Mouse (Mus musculus) embryonic stem cell, embryonic (primary cell): ENCODE measurements around the gene Dst.

ENCODE experiments used
- CTCF ChIA-PET, 4 experiments: fragments of 300-600 bp in 2 of 4; fragments of 350-600 bp in 2 of 4; sonication (Branson Sonifier 250); formaldehyde crosslinking; loops; one replicate each; lab custom pipeline; 2022; ENCODE audit warnings: inconsistent platforms in 2 of 4; lab: Charles Lee
- POLR2A ChIA-PET, 4 experiments: fragments of 300-600 bp in 2 of 4; fragments of 350-600 bp in 2 of 4; sonication (Branson Sonifier 250); formaldehyde crosslinking; loops; one replicate each; lab custom pipeline; 2022; ENCODE audit warnings: antibody characterized with exemption in 4 of 4, inconsistent platforms in 1 of 4; lab: Charles Lee

Dst gene

DNA sequence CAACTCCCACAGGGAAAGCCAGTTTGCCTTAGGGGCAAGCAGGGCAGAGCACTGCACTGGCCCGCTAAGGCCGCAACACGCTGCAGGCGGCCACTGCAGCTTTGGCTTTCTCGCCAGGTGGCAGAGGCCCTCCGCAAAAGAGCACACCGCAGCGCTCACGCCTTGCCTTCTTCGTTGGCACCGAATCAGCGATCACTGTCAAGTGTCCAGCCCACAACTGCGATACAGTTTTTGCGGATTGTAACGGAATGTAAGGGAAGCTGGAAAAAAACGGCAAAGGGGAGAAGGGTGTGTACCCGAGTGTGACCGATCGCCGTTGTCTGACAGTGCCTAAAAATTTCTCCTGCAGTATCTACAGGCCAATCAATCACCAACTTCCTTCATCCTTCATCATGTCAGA, 1.1 kb upstream of the Dst start:
- POLR2A ChIA-PET, result interaction anchor here (0.7 to 9.2 kb wide), 30 partner anchors 9 to 285 kb away, joined by 3 to 84 read pairs (median 5); no protein-coding TSS in a partner anchor
- CTCF ChIA-PET, result interaction anchor here in 2 of 4 experiments (0.6 to 2.4 kb wide), 7 partner anchors 8 to 235 kb away, joined by 3 to 10 read pairs (median 3); no protein-coding TSS in a partner anchor

DNA sequence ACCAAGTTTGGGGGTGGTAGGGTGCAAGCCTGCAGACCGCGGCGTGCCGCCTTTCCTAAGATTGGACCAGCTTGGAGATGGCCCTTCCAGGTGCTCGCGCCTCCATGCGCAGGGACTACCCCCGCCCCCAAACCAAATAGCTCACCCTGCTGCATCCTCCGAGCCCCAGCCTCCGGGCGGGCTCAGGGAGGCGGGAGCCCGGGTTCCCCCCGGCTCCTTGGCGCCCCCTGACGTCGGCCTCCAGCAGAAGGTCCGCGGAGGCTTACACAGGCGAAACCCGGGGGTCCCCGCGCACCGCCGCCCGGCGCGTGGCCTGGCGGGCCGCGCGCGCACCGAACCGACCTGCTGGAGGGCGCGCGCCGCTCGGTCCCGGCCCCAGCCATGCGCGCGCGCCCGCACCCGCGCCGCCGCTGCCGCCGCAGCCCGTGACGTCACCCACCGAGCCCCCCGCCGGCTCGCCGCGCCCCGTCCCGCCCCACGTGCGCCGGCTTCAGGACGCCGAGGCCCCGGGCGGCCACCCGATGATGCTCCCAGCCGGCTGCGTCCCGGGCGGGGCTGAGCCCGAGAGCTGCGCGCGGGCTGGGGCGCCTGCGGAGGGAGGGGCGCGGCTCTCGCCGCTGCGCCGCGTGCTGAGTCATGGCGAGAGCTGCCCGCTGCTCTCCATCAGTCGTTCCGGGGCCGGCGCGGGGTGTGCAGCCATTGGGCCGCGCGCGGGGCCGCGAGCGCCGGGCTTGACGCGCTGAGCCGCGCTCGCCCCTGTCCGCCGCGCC, 419 bp upstream of the Dst start, which contains the start of gene Bend6:
Gene Bend6 (minus strand): TSS at position 396 of the 770 bp plus-strand sequence.
- POLR2A ChIA-PET, result interaction anchor here (0.6 to 9.2 kb wide), 43 partner anchors 7 to 286 kb away, joined by 3 to 84 read pairs (median 4); partner anchors contain the start of gene Zfp451 (in 1 of the 4)
- CTCF ChIA-PET, result interaction anchor here in 2 of 4 experiments (1.0 to 2.4 kb wide), 7 partner anchors 9 to 57 kb away, joined by 3 to 10 read pairs (median 4); no protein-coding TSS in a partner anchor

DNA sequence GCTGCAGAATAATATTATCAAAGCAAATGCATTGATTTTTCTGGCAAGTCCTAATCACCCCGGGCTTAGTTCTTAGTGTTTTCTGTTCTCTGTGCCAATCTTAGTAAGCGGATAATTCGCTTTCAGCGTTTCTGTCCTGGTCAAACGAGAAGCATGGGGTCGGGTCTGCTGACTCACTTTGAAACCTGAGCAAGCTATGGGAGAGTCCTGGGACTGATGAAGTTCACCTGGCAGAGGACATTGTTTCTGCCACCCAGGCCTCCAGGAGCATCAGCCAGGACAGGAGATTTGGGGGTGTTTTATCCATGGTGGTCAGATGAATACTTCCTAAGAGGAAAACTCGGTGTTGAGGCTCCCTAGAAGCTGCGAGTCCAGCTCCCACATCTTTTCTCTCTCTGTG, 3.6 kb downstream of the Dst start:
- ChIA-PET POLR2A (interaction anchor here in 2 of 4 experiments (0.6 to 9.2 kb wide), 8 partner anchors 8 to 143 kb away, joined by 3 to 84 read pairs (median 4); no protein-coding TSS in a partner anchor), CTCF (no interaction called here)

DNA sequence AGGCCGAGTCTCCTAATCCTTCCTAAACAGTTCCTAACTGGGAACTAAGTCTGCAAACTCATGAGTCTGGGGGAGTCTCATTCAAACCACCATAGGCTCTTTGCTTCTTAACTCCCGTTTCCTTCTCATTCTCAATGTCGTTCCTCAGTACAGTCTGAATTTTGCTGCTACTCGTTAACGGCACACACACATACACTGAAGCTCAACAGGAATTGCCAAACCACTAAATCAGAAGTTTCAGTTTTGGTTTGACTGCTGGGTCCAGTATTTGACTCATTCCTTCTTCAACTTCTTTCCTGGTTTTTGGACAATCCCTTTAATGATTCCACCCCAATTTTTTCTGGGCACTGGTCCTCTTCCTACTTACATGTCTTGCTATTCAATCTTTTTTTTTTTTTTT, 8.5 kb downstream of the Dst start:
- ChIA-PET CTCF (no interaction called here), POLR2A (interaction anchor here in 3 of 4 experiments (0.5 to 4.0 kb wide), 7 partner anchors 8 to 291 kb away, joined by 3 to 18 read pairs (median 4); partner anchors contain the start of genes Bend6 (in 1 of the 3) and Dst (in 1 of the 3))

DNA sequence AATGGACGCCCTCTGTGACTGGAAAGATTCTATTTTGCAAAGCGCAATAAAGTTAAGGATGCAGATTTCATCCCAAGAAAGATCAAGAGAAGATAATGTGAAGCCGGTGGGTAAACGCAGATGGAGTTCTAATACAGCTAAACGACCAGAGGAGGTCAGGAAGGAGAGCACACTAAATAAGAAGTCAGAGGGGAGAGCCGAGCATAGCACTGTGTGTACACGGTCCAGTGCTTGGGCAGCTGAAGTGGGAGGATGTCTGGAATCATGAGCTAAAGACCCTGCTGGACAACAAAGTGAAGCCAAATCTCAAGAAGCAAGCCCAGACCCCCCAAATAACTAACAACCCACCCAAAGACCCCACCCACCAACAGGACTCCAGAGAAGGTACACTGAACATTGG, 14.9 kb downstream of the Dst start:
- POLR2A ChIA-PET, result interaction anchor here in 1 of 4 experiments (0.7 to 1.2 kb wide), 2 partner anchors 8 to 162 kb away, joined by 3 to 5 read pairs; no protein-coding TSS in a partner anchor
- CTCF ChIA-PET, result interaction anchor here in 1 of 4 experiments (0.6 kb wide), 1 partner anchor 55 kb away, joined by 3 read pairs; no protein-coding TSS in a partner anchor

DNA sequence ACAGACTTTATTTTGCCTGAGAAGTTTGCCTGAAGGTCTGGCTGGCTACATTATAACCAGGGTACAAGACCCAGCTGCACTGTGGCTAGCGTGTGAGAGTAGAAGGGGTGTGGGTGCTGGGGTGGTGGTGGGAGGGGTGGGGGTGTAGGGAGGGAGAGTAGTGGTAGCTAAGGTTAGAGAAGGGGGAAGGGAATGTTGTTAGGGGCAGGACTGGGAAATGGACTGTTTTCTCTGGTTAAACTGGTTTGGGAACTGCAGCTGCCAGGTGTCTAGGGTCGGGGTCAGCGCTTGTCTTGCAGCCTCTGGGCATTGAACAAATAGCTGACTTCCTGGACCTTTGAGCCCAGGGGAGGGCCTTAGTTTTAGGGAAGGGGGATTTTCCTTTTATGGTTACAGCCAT, 17.3 kb downstream of the Dst start:
- ChIA-PET CTCF (interaction anchor here in 2 of 4 experiments (0.8 to 1.4 kb wide), 2 partner anchors 18 to 250 kb away, joined by 3 to 4 read pairs; no protein-coding TSS in a partner anchor), POLR2A (interaction anchor here in 3 of 4 experiments (0.6 to 8.1 kb wide), 11 partner anchors 9 to 674 kb away, joined by 3 to 84 read pairs (median 5); partner anchors contain the start of genes Bend6 (in 2 of the 3) and Dst (in 2 of the 3))

DNA sequence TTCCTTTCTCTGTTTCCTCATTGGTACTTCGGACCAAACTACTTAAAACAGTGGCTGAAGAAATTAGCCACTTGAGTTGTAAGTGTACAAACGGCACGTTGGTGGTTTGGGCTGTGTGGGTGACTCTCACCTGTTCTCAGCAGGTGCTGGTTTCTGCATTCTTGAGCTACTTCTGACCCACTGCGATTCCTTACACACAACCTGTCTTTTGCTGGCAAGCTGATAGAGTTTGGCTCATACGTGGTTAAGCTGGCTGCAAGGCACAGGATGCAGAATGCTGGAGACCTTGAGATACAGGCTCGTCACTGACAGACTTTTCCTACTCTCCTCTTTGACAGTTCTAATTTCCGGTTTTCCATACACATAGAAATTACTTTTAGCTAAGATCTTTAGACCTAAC, 19.4 kb downstream of the Dst start:
- CTCF ChIA-PET, result interaction anchor here in 1 of 4 experiments (1.2 kb wide), 1 partner anchor 20 kb away, joined by 4 read pairs; the partner anchor contains the start of genes Bend6 and Dst

DNA sequence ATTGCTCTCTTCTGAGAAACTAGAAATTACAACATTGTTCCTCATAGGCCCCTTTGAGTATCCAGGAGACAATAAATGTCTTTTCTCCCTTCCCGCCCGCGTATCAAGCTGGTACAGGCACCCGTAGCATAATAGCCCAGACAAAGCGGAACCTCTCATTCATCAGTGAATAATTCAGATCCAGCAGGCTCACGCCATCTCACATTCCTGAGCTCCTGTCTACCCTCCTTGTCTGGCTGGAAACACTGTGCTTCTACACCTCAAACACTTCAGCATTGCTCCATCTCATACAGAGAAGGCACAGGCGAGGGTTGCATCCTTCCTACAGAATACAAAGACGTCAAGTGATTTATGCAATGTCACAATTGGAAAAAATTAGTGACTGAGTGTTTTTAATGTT, 23.8 kb downstream of the Dst start:
- ChIA-PET CTCF (interaction anchor here in 1 of 4 experiments (0.6 kb wide), 1 partner anchor 41 kb away, joined by 5 read pairs; no protein-coding TSS in a partner anchor), POLR2A (interaction anchor here (0.6 to 8.1 kb wide), 9 partner anchors 9 to 271 kb away, joined by 3 to 84 read pairs (median 9); partner anchors contain the start of genes Bend6 (in 2 of the 4) and Dst (in 2 of the 4))

More for the DNA sequence above, 19.4 kb downstream of the Dst start:
- POLR2A ChIA-PET, result interaction anchor here in 3 of 4 experiments (0.8 to 8.1 kb wide), 21 partner anchors 9 to 113 kb away, joined by 3 to 84 read pairs (median 8); partner anchors contain the start of genes Bend6 (in 2 of the 3), Dst (in 1 of the 3) and Zfp451 (in 1 of the 3)

DNA sequence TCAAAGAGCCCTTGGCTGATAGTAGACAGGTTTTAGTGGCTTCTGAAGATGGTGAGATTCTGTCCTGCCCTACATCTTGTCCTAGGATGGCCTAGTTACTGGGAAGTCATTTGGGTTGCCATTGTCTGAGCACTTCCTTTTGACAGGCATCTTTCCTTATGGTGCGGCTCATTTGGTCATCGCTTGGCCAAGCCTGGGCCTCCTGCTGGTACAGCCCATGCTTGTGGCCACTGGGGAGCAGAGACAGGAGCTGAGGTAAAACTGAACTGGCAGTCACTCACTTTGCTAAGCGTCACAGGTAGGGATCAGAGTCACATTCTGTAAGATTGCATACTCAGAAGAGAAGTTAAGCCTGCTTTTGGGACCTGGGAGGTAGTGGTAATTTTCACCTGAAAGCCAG, 24.2 kb downstream of the Dst start:
- CTCF ChIA-PET, result no interaction called here
- POLR2A ChIA-PET, result interaction anchor here in 2 of 4 experiments (0.5 to 8.1 kb wide), 7 partner anchors 9 to 39 kb away, joined by 3 to 84 read pairs (median 13); partner anchors contain the start of genes Bend6 (in 1 of the 2) and Dst (in 1 of the 2)

DNA sequence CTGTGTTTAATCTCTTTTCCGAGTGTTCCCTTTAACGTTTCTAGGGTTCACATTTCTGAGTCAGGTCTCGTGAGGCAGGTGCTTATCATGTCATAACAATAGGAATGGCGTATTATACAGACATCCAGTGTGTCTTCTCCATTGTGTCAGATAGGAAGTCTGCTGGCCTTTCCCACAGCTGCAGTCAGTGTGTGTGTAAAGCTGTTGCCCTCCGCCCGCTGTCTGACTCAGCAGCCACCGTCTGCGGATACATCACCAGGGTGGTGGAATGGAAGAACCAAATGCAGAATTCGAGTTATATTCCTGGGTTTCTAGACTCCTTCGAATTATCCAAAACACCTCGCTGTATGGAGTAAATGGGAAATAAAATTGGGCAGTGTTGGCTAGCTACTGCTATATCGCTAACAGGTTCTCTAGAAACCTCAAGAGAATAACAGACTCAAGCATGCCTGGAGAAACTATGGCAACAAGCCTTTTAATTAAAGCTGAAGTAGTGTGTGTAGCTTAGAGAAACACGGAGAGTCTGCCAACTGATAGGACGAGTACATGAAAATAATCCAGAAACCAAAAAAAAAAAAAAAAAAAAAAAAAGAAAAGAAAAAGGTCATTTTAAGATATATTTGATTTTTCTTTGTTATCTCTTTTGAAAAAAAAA, 24.9 kb downstream of the Dst start:
- ChIA-PET POLR2A (interaction anchor here in 2 of 4 experiments (0.5 to 1.4 kb wide), 7 partner anchors 12 to 91 kb away, joined by 3 to 5 read pairs (median 3); partner anchors contain the start of gene Bend6 (in 1 of the 2)), CTCF (interaction anchor here in 1 of 4 experiments (0.7 kb wide), 1 partner anchor 28 kb away, joined by 6 read pairs; no protein-coding TSS in a partner anchor)

DNA sequence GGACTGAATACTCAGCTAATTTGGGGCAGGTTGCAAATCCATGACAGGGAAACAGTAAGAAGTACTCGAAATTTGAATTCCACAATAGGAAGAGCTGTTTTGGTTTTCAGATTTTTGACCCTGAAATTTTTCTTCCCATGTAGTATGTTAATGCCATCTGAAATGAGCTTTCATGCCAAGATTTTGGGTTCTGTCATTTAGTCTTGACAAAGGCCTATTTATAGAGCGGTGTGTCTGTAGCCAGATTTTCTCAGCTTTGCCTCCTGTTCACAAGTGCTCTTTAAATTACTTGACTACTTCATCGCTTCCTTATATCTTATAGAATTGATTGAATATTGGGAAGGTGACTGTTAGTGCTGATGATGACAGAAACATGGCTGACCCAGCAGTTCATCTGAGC, 27.9 kb downstream of the Dst start:
- CTCF ChIA-PET, result interaction anchor here in 3 of 4 experiments (0.5 to 1.8 kb wide), 5 partner anchors 9 to 46 kb away, joined by 3 to 19 read pairs (median 4); no protein-coding TSS in a partner anchor
- POLR2A ChIA-PET, result interaction anchor here in 2 of 4 experiments (0.6 to 3.2 kb wide), 12 partner anchors 9 to 33 kb away, joined by 3 to 19 read pairs (median 3); partner anchors contain the start of gene Dst (in 1 of the 2)

DNA sequence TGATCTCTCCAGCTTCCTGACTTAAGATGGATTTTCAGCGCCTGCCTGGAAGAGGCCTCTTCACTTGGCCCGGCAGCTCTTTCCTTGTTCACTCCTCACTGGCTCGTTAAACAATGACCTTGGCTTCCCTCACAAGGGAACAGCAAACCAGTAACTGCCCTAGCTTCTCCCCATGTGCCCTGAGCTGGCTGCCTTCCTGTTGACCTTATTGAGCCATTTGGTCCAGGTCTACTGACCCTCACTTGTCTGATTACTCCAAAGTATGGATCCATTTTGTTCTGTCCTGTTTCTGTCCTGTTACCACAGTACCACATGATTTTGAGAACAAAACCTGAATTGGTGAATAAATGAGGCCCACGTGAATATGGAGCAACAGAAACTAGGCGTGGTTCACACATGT, 31.8 kb downstream of the Dst start:
- ChIA-PET CTCF (interaction anchor here in 1 of 4 experiments (2.1 kb wide), 1 partner anchor 129 kb away, joined by 5 read pairs; no protein-coding TSS in a partner anchor), POLR2A (interaction anchor here in 2 of 4 experiments (0.9 to 4.9 kb wide), 13 partner anchors 9 to 344 kb away, joined by 3 to 28 read pairs (median 7); partner anchors contain the start of genes Bend6 (in 1 of the 2) and Dst (in 1 of the 2))

DNA sequence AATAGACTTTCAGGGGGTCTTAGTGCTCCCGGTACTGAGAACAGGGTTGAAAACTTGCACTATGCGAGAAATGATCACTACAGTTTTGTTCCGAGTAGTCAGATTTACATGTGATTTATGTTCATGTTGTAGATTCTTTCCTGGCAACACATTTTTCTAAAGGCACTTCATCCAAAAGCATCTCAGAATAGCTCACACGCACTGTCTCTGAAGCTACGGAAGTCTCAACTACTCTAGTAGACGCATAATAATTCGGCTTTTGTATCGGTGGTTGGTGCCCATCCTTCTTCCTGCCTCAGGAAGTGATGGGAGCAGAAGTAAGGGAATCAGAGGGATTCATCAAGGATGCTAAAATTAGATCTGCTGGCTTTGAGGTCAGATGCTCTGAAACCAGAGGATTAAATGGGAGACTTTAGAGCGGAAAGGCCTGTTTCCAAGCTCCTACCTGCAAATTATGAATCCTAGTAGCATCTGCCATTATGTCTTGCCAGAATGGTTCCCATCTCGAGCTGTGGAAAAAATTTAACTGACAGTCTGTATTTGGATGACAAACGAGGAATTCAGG, 32.4 kb downstream of the Dst start:
- ChIA-PET CTCF (interaction anchor here in 1 of 4 experiments (2.1 kb wide), 1 partner anchor 128 kb away, joined by 5 read pairs; no protein-coding TSS in a partner anchor), POLR2A (interaction anchor here in 2 of 4 experiments (0.8 to 4.9 kb wide), 11 partner anchors 9 to 128 kb away, joined by 3 to 28 read pairs (median 9); partner anchors contain the start of genes Bend6 (in 1 of the 2) and Dst (in 1 of the 2))

DNA sequence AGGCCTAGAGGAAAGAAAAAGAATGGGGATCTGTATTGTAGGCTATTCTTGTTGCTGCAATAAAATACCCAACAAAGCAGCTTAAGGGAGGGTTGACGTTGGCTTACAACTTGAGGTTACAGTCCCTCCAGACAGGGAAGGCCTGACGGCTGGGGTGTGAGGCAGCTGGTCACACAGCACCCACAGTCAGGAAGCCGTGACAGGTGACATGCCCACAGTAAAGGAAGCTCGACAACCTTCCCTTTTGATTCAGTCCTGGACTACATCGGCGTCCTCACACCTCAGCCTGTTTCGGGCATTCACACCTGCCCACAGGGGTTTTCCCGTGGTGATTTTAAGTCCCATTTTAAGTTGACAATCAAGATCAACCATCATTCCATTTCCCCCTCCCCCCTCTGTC, 34.6 kb downstream of the Dst start:
- POLR2A ChIA-PET, result interaction anchor here in 2 of 4 experiments (0.5 to 4.9 kb wide), 7 partner anchors 12 to 126 kb away, joined by 3 to 28 read pairs (median 3); no protein-coding TSS in a partner anchor
- CTCF ChIA-PET, result no interaction called here

DNA sequence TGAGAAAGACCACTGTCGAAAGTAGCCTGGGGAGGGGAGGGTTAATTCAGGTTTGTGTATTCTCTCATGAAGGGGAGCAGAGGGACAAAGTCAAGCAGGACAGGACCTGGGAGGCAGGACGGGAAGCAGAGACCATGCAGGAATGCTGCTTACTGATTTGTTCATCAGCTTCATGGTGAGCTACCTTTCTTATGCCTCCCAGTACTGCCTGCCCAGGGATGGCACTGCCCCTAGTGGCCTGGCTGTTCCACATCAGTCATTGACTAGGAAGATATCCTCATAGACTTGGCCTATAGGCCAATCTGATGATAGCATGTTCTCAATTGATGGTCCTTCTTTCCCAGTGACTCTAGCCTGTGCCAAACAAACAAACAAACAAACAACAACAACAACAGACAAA, 35.9 kb downstream of the Dst start:
- POLR2A ChIA-PET, result interaction anchor here in 2 of 4 experiments (0.6 to 6.7 kb wide), 12 partner anchors 13 to 129 kb away, joined by 3 to 42 read pairs (median 5); partner anchors contain the start of genes Bend6 (in 2 of the 2) and Dst (in 1 of the 2)
- CTCF ChIA-PET, result interaction anchor here (0.6 to 1.3 kb wide), 9 partner anchors 13 to 408 kb away, joined by 3 to 8 read pairs (median 3); partner anchors contain the start of gene Zfp451 (in 1 of the 4)
